Mouse (Mus musculus) kidney, adult 2 months (tissue): ENCODE results near the gene Armc5.

ENCODE experiments used
- CTCF ChIP-seq: fragments of 200-500 bp; conservative IDR thresholded peaks from 2 replicates; pipeline ENCODE4 v1.5.1; 2011; ENCODE audit warnings: low read depth, mild to moderate bottlenecking, control low read depth, low read length, moderate library complexity, mixed read lengths; ENCODE audit not compliant: insufficient read depth, insufficient read length
- POLR2A ChIP-seq: fragments of 200-500 bp; IDR thresholded peaks from one replicate; pipeline ENCODE4 v1.6.1; 2011; ENCODE audit warnings: low read depth, low read length, control low read depth

GRCm38 (mm10) chr7:128243921-128244320 is 6.8 kb downstream of the Armc5 start:
- no peak for TF ChIP-seq POLR2A
- TF ChIP-seq CTCF, result no peak
